Mouse (Mus musculus) lung, adult 2 months (tissue): ENCODE data around the gene Mgat4a.

ENCODE experiments used
- CTCF ChIP-seq: fragments of 200-500 bp; IDR thresholded peaks from 2 replicates; pipeline ENCODE4 v1.5.1; 2011; ENCODE audit warnings: mild to moderate bottlenecking, low read length, control low read depth; ENCODE audit not compliant: insufficient read depth
- POLR2A ChIP-seq: fragments of 200-500 bp; IDR thresholded peaks from 2 replicates; pipeline ENCODE4 v1.6.1; 2011; ENCODE audit warnings: low read depth, mild to moderate bottlenecking, control low read depth, low read length, borderline replicate concordance; ENCODE audit errors: extremely low read depth

- TF ChIP-seq CTCF (no peak), POLR2A (no peak)
Measured at GRCm38 (mm10) chr1:37486994-37487393, 53.8 kb downstream of the Mgat4a start.
